Mouse (Mus musculus): ENCODE measurements around the gene Cog5. TPM values are rescaled to one million over a fixed set of nuclear protein-coding genes. Genes with fewer than 3 reads are reported as not detected.
A peak's percentile ranks its signal among the peaks of the same experiment; 100 is the strongest.

Gene Cog5
- total and polyA plus RNA-seq, 2 experiments from 2014 or later = 18.4 to 46.9 TPM

DNA sequence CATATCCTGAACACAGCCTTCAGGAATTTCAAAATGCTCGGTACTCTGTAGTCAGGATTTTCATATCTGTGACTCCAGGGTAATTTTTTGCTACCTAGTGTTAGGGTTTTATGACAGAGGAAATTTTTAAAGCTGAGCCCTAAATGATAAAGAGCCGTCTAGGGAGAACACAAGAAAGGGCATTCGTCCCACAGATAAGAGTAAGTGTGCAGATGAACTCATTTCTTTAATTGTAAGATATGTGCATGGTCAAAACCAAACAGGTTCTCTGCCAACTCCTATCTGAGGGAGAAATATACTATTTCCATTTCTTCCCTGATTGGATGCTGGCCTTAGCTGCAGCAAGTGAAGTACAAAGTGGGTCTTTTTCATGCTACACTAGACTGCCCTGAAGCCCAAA, 269.5 kb downstream of the Cog5 start:
- Histone ChIP-seq H3K4me3 (ENCODE audit: low read length) (no peak overlapping the region), H3K27me3 (ENCODE audit: insufficient read depth, low read length) (no peaks in the 10 kb centered on the region), H3K4me2 (ENCODE audit: low read depth, low read length) (no peak overlapping the region), H3K36me3 (ENCODE audit: insufficient read depth, low read length) (peaks cover 24% of the 10 kb centered on the region; the same call in 1 of the 2 replicates), H3K9ac (replicated peaks; ENCODE audit: low read length) (no peak overlapping the region), H3K27ac (no peak overlapping the region), H3K4me1 (ENCODE audit: insufficient read depth, low read length) (no peaks in the 10 kb centered on the region), H3K9me3 (ENCODE audit: low read length) (no peaks in the 10 kb centered on the region)
- no peak for TF ChIP-seq CTCF (IDR thresholded peaks at IDR 0.05; ENCODE audit: low read depth)
- no peak for ATAC-seq
- no peak for DNase-seq (ENCODE audit: low spot score)
- 88% methylated on average over 3 of the region's 3 CpGs for WGBS

DNA sequence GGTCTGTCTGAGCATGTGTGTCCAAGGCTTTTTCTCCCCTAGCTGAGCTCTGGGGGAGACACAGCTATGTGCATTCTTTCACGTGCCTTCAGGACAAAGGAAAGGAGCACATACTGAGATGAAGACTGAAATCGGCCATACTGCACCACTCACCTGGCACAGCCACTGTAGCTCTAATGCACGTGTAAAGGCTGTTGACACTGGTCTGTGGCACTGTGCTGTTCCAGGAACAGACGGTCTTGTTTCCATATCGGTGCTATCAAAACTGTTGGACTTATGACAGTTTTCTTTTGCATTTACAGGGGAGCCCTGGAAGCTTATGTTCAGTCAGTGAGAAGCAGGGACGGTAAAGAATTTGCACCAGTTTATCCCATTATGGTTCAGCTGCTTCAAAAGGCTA, 270.7 kb downstream of the Cog5 start:
- no peak overlapping the region for H3K4me3 ChIP-seq (ENCODE audit: low read length)
- H3K4me2 ChIP-seq (ENCODE audit: low read depth, low read length) = no peak overlapping the region
- no peaks in the 10 kb centered on the region for H3K9me3 ChIP-seq (ENCODE audit: low read length)
- WGBS = 82% methylated on average over 6 of the region's 6 CpGs
- no peak for DNase-seq (ENCODE audit: low spot score)
- no peak for ATAC-seq
- H3K36me3 ChIP-seq (ENCODE audit: insufficient read depth, low read length) = peaks cover 24% of the 10 kb centered on the region; the same call in 1 of the 2 replicates
- H3K4me1 ChIP-seq (ENCODE audit: insufficient read depth, low read length) = no peaks in the 10 kb centered on the region
- no peak for TF ChIP-seq CTCF (IDR thresholded peaks at IDR 0.05; ENCODE audit: low read depth)
- no peak overlapping the region for H3K27ac ChIP-seq
- no peaks in the 10 kb centered on the region for H3K27me3 ChIP-seq (ENCODE audit: insufficient read depth, low read length)
- no peak overlapping the region for H3K9ac ChIP-seq (replicated peaks; ENCODE audit: low read length)

DNA sequence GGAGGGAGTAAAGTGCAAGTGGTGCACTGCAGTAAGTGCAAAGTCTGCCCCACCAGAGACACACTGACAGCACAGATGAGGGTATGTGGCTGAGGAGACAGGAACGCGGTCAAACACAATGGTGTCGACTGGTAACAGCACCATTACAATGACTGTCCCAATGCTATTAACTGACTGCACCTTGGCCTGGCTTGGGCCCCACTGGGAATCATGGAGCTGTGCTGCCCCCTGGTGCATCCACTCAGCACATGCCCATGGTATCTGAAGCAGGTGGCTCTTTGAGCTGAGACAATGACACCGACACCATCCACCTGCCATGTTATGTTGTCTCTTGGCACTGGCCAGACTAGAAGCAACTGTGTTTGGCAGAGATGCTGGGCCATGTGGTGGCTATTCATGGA, 272.0 kb downstream of the Cog5 start:
- Histone ChIP-seq H3K4me1 (ENCODE audit: insufficient read depth, low read length) (no peaks in the 10 kb centered on the region), H3K4me2 (ENCODE audit: low read depth, low read length) (no peak overlapping the region), H3K9me3 (ENCODE audit: low read length) (no peaks in the 10 kb centered on the region), H3K4me3 (ENCODE audit: low read length) (no peak overlapping the region), H3K27me3 (ENCODE audit: insufficient read depth, low read length) (no peaks in the 10 kb centered on the region), H3K9ac (replicated peaks; ENCODE audit: low read length) (no peak overlapping the region), H3K36me3 (ENCODE audit: insufficient read depth, low read length) (peaks cover 28% of the 10 kb centered on the region; the same call in 1 of the 2 replicates), H3K27ac (no peak overlapping the region)
- 31% methylated on average over 4 of the region's 4 CpGs for WGBS
- peak; percentile 95 for TF ChIP-seq CTCF (IDR thresholded peaks at IDR 0.05; ENCODE audit: low read depth)
- peak; percentile 83 for DNase-seq (ENCODE audit: low spot score)
- ATAC-seq = peak; percentile 92

DNA sequence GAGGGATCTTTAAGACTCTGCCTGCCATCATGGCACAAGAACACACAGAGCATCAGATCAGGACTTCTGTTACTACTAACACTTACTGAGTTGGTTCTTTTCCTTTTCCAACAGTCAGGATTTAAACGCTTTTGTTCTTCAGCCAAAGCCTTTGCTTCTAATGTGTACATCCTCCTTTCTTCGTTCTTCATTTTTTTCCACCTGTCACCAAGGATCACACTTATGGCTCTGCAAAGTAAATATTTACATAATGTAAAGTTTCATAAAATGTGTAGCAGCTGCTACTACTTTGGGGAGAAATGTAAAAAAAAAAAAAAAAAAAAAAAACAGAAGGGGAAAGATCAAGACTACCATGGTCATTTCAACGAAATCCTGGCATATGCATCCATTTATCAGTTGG, 273.8 kb downstream of the Cog5 start:
- Histone ChIP-seq H3K9me3 (ENCODE audit: low read length) (no peaks in the 10 kb centered on the region), H3K9ac (replicated peaks; ENCODE audit: low read length) (no peak overlapping the region), H3K27me3 (ENCODE audit: insufficient read depth, low read length) (no peaks in the 10 kb centered on the region), H3K4me2 (ENCODE audit: low read depth, low read length) (no peak overlapping the region), H3K36me3 (ENCODE audit: insufficient read depth, low read length) (peaks cover 26% of the 10 kb centered on the region; the same call in 1 of the 2 replicates), H3K4me3 (ENCODE audit: low read length) (no peak overlapping the region), H3K4me1 (ENCODE audit: insufficient read depth, low read length) (no peaks in the 10 kb centered on the region), H3K27ac (no peak overlapping the region)
- no peak for TF ChIP-seq CTCF (IDR thresholded peaks at IDR 0.05; ENCODE audit: low read depth)
- 87% methylated on average over 3 of the region's 3 CpGs for WGBS
- DNase-seq (ENCODE audit: low spot score) (no peak), ATAC-seq (no peak)

DNA sequence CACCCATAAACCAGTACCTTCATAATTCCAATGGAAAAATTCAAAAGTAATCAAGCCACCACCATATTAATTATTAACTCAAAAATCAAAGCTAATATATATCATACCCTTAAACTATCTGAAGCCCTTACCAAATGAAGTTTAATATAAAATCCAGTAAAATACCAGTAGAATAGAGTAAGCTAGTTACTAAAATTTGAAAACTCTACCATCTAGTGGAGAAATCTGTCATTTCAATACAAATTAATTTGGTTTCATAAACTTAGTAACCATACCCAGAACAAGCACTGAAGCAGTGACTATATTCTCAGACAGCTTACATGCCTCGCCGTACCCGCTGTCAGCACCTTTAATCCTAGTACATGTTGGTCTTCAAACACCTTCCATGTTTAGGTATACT, 277.1 kb downstream of the Cog5 start:
- DNase-seq (ENCODE audit: low spot score) (peak; percentile 30), ATAC-seq (0 out of 2 replicates have a peak, but pooled peaks have one; percentile 7)
- Histone ChIP-seq H3K4me1 (ENCODE audit: insufficient read depth, low read length) (no peaks in the 10 kb centered on the region), H3K4me3 (ENCODE audit: low read length) (no peak overlapping the region), H3K4me2 (ENCODE audit: low read depth, low read length) (no peak overlapping the region), H3K27me3 (ENCODE audit: insufficient read depth, low read length) (no peaks in the 10 kb centered on the region), H3K36me3 (ENCODE audit: insufficient read depth, low read length) (peaks cover 13% of the 10 kb centered on the region; the same call in 1 of the 2 replicates), H3K27ac (no peak overlapping the region), H3K9ac (replicated peaks; ENCODE audit: low read length) (no peak overlapping the region), H3K9me3 (ENCODE audit: low read length) (no peaks in the 10 kb centered on the region)
- peak; percentile 25; the same call in 1 of the 2 replicates for TF ChIP-seq CTCF (IDR thresholded peaks at IDR 0.05; ENCODE audit: low read depth)
- 96% methylated on average over 3 of the region's 3 CpGs for WGBS

DNA sequence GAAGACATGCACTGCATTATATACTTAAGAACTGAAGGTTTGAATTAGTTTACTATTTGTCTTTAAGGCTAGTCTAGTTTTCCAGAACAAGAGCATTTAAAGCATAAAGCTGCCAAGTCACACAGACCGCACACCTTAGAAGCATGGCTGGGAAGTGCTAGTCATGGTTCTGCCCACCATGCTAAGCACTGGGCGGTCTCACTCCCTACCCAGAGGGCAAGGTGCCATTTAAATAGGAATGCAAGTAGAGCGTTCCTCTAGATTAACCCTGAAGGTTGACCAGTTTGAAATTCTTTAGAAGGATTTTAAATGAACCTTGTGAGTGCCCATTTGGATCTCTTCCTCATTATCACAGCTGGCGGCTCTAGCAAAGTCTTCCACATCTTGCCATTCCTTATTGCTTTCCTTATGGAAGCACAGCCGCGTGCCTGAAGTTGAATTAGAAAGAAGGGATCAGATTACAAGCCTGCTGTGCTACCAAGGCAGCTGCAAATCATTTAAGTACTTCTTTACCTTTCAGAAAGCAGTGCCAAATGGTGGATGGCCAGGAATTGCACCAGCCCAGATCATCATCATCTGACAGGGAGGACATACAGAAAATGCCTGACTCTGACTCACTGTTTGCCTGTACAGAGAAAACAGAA, 282.1 kb downstream of the Cog5 start:
- Histone ChIP-seq H3K36me3 (ENCODE audit: insufficient read depth, low read length) (peaks cover 18% of the 10 kb centered on the region), H3K4me2 (ENCODE audit: low read depth, low read length) (no peak overlapping the region)

DNA sequence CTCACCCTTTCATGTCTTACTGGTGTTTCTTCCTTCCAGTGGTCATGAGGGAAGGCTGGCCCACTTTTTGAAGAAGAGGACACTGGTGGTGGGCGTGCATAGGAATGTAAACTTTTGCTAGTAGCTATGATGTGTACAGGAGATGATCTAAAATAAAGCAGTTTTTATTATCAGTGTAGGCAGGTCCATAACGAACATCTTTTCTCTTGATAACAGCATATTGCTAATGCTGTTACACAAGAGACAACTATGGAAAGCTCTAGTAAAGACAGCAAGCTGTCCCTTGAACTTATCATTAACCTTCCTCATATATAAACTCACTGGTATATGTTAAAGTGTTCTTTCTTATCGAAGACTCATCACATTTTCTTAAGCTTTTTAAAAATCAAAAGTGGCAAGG, 282.9 kb downstream of the Cog5 start:
- DNase-seq (ENCODE audit: low spot score) = no peak
- Histone ChIP-seq H3K4me1 (ENCODE audit: insufficient read depth, low read length) (no peaks in the 10 kb centered on the region), H3K27me3 (ENCODE audit: insufficient read depth, low read length) (no peaks in the 10 kb centered on the region), H3K4me2 (ENCODE audit: low read depth, low read length) (no peak overlapping the region), H3K27ac (no peak overlapping the region), H3K9me3 (ENCODE audit: low read length) (no peaks in the 10 kb centered on the region), H3K4me3 (ENCODE audit: low read length) (no peak overlapping the region), H3K36me3 (ENCODE audit: insufficient read depth, low read length) (peaks cover 18% of the 10 kb centered on the region), H3K9ac (replicated peaks; ENCODE audit: low read length) (no peak overlapping the region)
- no peak for ATAC-seq
- 90% methylated on average over 3 of the region's 3 CpGs for WGBS
- TF ChIP-seq CTCF (IDR thresholded peaks at IDR 0.05; ENCODE audit: low read depth) = no peak

More for the DNA sequence above, 282.1 kb downstream of the Cog5 start:
- DNase-seq (ENCODE audit: low spot score) = no peak
- WGBS = 47% methylated on average over 6 of the region's 6 CpGs
- Histone ChIP-seq H3K27ac (no peak overlapping the region), H3K9ac (replicated peaks; ENCODE audit: low read length) (no peak overlapping the region), H3K4me1 (ENCODE audit: insufficient read depth, low read length) (no peaks in the 10 kb centered on the region), H3K9me3 (ENCODE audit: low read length) (no peaks in the 10 kb centered on the region), H3K4me3 (ENCODE audit: low read length) (no peak overlapping the region), H3K27me3 (ENCODE audit: insufficient read depth, low read length) (no peaks in the 10 kb centered on the region)
- ATAC-seq = no peak
- TF ChIP-seq CTCF (IDR thresholded peaks at IDR 0.05; ENCODE audit: low read depth) = no peak

Measured in hindbrain, postnatal 0 days (tissue).